Mouse (Mus musculus) NIH3T3 (cell line): ENCODE data around the gene Thrsp.
"Not testable (repeated sequence)": the region's sequence is repeated elsewhere in the genome, so short reads cannot be mapped to it uniquely, and the experiment has no call there.

ENCODE experiments used
- DNase-seq: peaks from one replicate; pipeline ENCODE4 v3.0.0-alpha.2; 2012; ENCODE audit warnings: low read depth

The Thrsp gene

DNA sequence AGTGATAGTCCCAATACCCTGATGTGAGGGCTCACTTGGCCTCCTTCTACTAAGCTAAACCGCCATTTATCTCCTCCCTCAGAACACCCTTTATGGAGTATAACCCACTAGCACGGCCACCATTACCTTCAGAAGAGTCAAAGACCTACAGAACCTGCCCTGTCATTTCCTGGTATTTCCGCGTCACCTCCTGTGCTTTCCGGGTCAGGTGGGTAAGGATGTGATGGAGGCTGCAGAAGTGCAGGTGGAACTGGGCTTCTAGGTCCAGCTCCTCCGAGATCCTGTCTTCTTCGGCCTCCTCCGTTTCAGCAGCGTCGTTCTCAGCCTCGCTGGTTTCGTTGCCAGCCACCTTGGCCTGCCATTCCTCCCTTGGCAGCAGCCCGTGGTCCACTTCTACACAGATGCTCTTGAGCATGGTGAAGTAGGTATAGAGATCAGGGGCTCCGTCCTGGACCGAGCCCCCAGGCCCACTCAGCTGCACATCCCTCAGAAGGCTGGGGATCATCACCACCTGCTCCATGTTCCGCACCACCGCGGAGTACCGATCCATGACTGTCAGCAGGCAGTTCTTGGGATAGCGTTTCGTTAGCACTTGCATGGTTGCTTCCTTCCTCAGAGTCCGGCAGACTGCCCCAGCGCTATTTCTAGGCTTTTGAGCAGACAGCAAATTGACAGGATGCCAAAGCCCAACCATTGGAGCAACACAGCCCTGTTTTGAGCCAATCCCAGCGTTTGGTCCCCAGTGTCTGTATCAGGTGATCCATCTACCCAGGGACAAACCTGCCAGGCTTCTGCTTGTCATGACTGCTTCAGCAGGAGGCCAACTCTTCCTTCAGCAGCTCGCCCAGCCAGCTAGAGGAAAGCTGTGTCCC lies at the start of gene Thrsp:
Gene Thrsp (minus strand): TSS at position 825 of the 872 bp plus-strand sequence.
- DNase-seq = no peak

GRCm38 (mm10) chr7:97455577-97455976 lies 38.0 kb upstream of the Thrsp start:
- DNase-seq = no peak

DNA sequence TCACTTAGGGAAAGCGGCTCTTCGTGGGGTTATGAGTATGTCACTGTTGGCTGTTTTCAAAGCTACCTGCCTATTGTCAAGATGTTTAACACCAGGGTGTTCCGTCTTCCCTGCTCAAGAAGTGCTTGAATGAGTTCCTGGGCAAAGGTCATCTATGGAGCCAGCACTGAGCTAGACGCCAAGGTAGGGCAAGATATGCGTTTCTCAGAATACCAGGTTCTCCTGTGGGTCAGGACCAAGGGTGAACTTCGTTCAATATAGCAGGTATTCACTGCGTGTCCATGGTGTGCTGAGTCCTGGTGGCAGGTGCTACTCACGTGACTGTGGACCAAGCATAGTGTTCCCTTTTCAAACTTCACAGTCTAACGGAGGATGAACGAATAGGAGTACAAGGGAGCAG lies 37.3 kb upstream of the Thrsp start:
- no peak for DNase-seq

DNA sequence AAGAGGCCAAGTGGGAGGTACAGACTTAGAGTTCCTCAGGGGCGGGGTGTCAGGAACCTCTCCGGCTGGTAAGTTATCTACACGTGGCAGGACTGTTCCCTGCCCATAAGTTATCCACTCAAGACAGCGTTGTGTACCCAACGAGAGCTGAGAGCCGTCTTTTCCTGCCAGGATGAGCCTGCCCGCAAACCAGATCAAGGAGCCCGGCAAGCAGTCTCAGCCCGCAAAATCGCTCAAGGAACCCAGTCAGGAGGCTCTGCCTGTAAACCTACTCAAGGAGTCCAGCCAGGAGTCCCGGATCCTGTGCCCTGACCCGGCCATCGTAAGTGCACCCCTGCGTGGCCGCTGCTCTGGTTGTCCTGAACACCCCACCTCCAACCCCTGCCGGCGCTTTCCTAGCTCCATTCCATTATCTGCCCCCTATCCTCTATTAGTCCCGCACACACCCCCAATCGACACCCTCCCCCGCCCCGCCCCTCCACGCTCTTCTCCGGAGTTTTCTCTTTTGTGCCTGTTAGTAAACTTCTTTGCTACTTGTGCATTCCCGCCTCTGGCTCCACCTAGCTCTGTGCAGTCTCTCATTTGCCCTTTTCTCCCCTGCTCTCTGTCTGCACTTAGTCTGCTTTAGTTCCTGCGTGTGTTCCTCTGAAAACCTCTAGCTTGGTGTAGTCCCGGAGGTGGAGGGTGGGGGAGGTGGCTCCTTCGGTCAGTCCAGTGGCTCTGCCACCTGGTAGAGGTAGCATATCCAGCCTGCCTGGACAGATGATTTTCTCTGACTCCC lies 35.8 kb upstream of the Thrsp start:
- no peak for DNase-seq

- DNase-seq = no peak
Observed at GRCm38 (mm10) chr7:97452196-97452595, 34.7 kb upstream of the Thrsp start.

DNA sequence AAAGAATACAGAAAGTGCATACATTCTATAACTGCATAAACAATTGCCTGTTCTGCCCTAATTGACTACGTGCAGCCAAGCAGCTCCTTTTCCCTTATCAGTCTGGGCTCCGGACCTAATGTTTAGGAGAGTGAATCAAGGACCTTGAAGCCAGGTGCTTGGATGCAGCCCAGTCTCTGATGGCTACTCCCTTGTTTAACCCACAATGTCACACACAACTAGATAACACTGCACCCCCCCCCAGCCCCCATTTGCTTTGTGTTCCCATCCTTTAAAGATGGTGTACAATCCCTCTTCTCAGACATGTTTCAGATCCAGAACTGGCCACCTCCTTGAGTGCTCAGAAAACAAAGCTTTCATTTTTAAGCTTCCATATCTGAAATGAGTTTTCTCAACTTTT lies 33.5 kb upstream of the Thrsp start, which contains the start of gene Kctd14:
Gene Kctd14 (plus strand): TSS at position 301 of the 400 bp plus-strand sequence.
- not testable (repeated sequence) for DNase-seq

DNA sequence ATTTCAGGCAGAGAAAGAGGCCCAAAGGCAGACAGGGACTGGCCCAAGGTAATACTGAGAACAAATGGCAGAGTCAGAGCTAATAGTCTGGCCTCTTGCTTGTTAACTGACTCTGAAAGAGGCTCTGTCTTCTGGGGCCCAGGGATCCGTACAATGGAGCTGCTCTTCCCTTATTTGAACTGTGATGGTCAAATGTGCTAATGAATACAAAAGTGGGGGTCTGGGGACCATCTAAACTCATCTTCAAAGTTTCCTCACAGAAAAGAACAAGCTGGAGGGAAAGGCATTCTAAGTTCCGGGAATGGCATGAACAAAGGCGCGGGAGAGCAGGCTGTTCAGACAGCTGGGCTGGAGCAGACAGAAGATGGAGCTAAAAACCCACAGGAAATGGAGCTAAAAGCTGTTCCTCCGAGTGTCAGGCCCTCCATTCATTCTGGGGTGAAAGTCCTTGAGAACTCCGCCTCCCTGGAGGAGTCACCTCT lies 29.6 kb upstream of the Thrsp start:
- DNase-seq = peak; percentile 19

- peak; percentile 92 for DNase-seq
Observed at GRCm38 (mm10) chr7:97446171-97446925, 28.8 kb upstream of the Thrsp start.

GRCm38 (mm10) chr7:97438986-97439385 lies 21.5 kb upstream of the Thrsp start:
- no peak for DNase-seq

GRCm38 (mm10) chr7:97434517-97434916 lies 17.0 kb upstream of the Thrsp start:
- no peak for DNase-seq

- DNase-seq = not testable (repeated sequence)
Observed at GRCm38 (mm10) chr7:97433517-97433916, 16.0 kb upstream of the Thrsp start.

DNA sequence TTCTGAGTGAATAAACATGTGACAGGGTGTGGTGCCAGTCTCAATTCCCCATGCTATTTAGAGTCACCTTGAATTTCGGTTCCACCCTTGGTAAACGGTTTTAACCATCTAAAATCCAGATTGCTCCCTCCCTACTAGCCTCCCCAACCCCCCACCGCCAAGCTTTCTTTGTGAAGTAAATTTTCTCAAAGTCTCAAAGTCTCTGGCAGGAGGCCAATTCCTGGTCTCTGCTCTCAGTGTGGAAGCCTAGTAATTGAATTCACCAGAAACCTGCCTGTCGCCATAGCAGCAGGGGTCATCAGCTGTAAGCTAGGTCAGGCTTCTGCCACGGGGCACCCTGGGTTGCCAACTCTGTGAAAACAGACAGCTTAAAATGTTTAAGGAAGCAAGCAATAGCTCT lies 12.2 kb upstream of the Thrsp start:
- peak; percentile 28 for DNase-seq

DNA sequence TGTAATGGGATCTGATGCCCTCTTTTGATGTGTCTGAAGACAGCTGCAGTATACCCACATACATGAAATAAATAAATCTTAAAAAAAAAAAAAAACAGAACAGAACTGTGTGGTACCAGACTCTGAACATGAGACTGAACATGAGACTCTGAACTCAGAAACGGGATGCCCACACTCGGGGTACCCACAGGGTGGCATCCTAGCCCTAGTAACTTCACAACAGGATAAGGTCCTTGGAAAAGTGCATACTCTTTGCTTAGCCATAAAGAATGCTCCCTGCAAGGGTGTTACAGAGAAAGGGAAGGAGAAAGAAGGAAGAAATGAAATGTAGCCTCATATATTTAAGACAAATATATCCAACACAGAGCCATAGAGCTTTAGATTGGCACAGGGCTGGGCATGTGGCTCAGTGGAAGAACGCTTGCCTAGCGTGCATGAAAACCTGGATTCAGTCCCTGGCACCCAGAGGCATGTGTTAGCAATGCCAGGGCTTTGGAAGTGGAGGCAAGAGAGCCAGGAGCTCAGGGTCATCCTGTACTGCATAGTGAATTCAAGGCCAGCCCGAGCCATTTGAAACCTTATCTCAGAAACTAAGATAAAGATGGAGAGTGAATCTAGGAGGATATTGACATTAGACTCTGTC lies 10.4 kb upstream of the Thrsp start:
- DNase-seq = no peak

GRCm38 (mm10) chr7:97427296-97427695 lies 9.8 kb upstream of the Thrsp start:
- DNase-seq = no peak

GRCm38 (mm10) chr7:97426566-97426965 lies 9.0 kb upstream of the Thrsp start:
- DNase-seq = peak; percentile 61

GRCm38 (mm10) chr7:97424621-97425245 lies 7.2 kb upstream of the Thrsp start:
- peak; percentile 90 for DNase-seq

- DNase-seq = no peak
Observed at GRCm38 (mm10) chr7:97423754-97424153, 6.2 kb upstream of the Thrsp start.

DNA sequence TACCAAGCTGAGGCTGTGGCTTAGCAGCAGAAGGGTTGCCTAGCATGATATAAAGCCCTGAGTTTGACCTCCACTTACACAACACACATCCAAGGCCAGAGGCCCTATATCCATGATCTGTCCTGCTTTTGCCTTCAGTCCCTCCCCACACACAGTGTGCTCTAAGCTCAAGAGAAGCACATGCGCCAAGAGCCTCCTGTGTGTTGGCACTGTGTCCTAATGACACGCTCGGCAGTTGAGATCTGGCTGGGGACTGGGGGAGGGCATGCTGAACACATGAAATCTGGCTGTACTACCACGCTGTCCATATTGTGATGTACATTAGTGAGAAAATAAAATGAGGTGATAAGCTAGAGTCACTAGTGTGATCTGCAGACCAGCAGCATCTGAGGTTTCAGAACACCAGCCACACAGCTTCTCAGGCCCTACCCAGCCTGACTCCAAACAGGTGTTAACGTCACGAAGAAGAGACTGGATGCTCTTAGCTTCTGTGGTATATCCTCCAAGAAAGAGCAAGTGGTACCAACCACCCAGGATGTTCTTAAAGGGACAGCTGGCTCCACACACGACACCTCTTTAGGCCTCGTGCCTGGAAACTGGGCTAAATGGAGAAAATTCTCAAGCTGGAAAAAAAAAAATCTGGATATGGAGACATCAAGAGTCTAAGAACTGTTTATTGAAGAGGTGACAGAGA lies 3.6 kb upstream of the Thrsp start:
- DNase-seq = peak; percentile 20

- no peak for DNase-seq
Observed at GRCm38 (mm10) chr7:97420406-97420805, 2.9 kb upstream of the Thrsp start.

DNA sequence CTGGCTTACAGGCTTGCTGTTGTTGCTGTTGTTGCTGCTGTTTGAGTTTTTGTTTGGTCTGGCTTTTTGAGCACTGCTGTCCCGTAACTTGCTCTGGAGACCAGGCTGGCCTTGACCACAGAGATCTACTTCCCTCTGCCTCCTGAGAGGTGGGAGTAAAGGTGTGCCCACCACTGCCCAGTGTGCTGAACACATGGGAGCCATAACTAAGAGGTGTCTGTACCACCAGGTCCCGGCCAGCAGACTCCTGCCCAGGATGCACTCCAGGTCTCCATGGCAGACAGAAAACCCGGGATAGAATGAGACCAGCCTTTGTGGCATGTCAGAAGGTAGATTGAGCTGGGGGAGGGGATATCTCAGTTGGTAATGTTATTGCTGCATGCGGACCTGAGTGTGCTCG lies 1.6 kb upstream of the Thrsp start:
- no peak for DNase-seq

DNA sequence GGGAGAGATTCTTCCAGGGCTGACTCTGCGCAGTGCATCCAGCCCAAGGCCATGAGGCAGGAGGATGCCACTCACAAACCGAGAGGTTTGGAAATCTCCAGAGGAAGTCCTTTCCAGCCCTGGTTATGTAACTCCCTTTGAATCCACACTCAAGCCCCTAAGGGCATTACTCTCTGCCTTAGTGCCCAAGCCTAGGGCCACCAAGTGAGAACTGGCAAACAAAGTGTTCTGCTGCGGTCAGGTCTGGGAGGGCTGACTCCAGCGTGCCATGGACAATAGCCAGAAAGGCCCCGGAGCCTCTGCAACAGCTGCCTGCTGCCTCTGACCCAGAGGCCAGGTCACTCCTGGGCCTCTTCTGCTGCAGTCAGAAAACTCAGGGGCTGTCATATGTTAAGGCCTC lies 1.2 kb upstream of the Thrsp start:
- no peak for DNase-seq
